Comparison of ENCODE assay signal across 8 mouse cellular contexts in the genomic region with DNA sequence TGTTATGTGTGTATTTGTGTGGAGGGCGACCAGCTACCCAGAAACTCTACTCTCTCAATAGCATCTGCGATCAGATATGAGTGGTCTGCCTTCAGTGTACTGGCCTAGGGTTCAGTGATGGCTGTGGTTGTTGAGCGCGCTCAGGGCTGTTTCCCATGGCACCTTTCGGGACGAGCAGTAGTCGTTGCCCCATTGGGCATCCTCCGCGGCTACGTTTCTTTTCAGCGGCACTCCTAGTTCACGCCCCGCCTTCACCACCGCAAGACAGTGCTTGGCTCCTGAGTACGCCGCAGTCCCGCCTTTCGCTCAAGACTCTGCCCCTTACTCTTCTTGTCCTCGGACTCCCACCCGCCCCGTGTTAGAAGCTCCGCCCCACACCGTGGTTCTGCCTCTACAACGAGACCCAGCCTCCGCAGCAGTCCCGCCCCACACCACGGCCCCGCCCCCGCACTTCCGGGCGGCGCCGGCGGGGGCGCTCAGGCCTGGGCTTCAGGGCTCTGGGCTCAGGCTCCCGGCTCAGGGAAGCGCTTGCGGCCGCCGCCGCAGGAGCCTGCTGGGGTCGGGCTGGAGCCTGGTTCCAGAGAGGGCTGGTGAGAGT. TPM values are rescaled to one million over a fixed set of nuclear protein-coding genes. Genes with fewer than 3 reads are reported as not detected.
A peak's percentile ranks its signal among the peaks of the same experiment; 100 is the strongest.
DNase-seq lines count a peak whose midpoint lies in the region; ATAC-seq and TF ChIP-seq lines count a peak whose summit lies in the region.

TSS of gene Axin1 (plus strand) at position 450 of the 598 bp plus-strand sequence.

- WGBS in forebrain, embryonic 13.5 days: under 1% methylated on average over 42 of the region's 42 CpGs
- under 1% methylated on average over 42 of the region's 42 CpGs for WGBS in large intestine, adult 2 months
- WGBS in liver, postnatal 0 days (ENCODE audit: insufficient replicate concordance): 2% methylated on average over 38 of the region's 42 CpGs
- WGBS in neural tube, embryonic 14.5 days: 2% methylated on average over 42 of the region's 42 CpGs

- TF ChIP-seq EP300 in ES-Bruce4 (IDR thresholded peaks at IDR 0.05; ENCODE audit: insufficient read depth, low read depth, low read length): 0 out of 2 replicates have a peak, but pooled peaks have one; percentile 8
- TF ChIP-seq EP300 in liver, postnatal 0 days (IDR thresholded peaks at IDR 0.05; ENCODE audit: low read depth): no peak

- H3K4me1 ChIP-seq in ES-Bruce4 (ENCODE audit: control insufficient read depth, insufficient read depth, low read length): no peaks in the 10 kb centered on the region
- peaks cover 31% of the 10 kb centered on the region for H3K4me1 ChIP-seq in forebrain, embryonic 13.5 days
- peaks cover 8% of the 10 kb centered on the region; the same call in 1 of the 2 replicates for H3K4me1 ChIP-seq in liver, postnatal 0 days (ENCODE audit: insufficient read depth)
- peaks cover 14% of the 10 kb centered on the region for H3K4me1 ChIP-seq in neural tube, embryonic 14.5 days (ENCODE audit: control insufficient read depth, insufficient read depth, low read length)

- intact Hi-C loops in heart, postnatal 10 days (cut with DNase I): loop anchor here (2.0 kb wide), 1 partner anchor 104 kb away; no protein-coding TSS in a partner anchor

- no peaks in the 10 kb centered on the region for H3K9me3 ChIP-seq in ES-Bruce4 (replicated peaks; ENCODE audit: control insufficient read depth, insufficient read depth, low read length, poor library complexity, severe bottlenecking)
- H3K9me3 ChIP-seq in forebrain, embryonic 13.5 days (replicated peaks): no peaks in the 10 kb centered on the region
- H3K9me3 ChIP-seq in liver, postnatal 0 days (ENCODE audit: low read length): no peaks in the 10 kb centered on the region
- no peaks in the 10 kb centered on the region for H3K9me3 ChIP-seq in neural tube, embryonic 14.5 days (ENCODE audit: control insufficient read depth, low read length)

- H3K36me3 ChIP-seq in ES-Bruce4 (ENCODE audit: control insufficient read depth, insufficient read depth, low read length, poor library complexity, severe bottlenecking): peaks cover 6% of the 10 kb centered on the region
- H3K36me3 ChIP-seq in forebrain, embryonic 13.5 days (ENCODE audit: poor library complexity, severe bottlenecking): peaks cover 15% of the 10 kb centered on the region
- H3K36me3 ChIP-seq in liver, postnatal 0 days (replicated peaks; ENCODE audit: insufficient read depth, low read length): peaks cover 9% of the 10 kb centered on the region
- 0 out of 2 replicates have a peak, but pooled peaks cover 3% of the 10 kb centered on the region for H3K36me3 ChIP-seq in neural tube, embryonic 14.5 days (ENCODE audit: control insufficient read depth, insufficient read depth, low read length)

- peak; percentile 92 for ATAC-seq in cerebellum, adult (ENCODE audit: insufficient number of reproducible peaks, low FRiP score, low TSS enrichment)
- ATAC-seq in forebrain, embryonic 13.5 days: peak; percentile 98
- peak; percentile 98 for ATAC-seq in liver, postnatal 0 days
- ATAC-seq in neural tube, embryonic 14.5 days (ENCODE audit: low read depth): peak; percentile 98

- H3K9ac ChIP-seq in ES-Bruce4 (ENCODE audit: low read depth, poor library complexity, severe bottlenecking): peak within 1 kb of the TSS; percentile 97
- H3K9ac ChIP-seq in forebrain, embryonic 13.5 days: peak within 1 kb of the TSS; percentile 98
- peak within 1 kb of the TSS; percentile 96 for H3K9ac ChIP-seq in liver, postnatal 0 days (replicated peaks)
- peak within 1 kb of the TSS; percentile 95 for H3K9ac ChIP-seq in neural tube, embryonic 14.5 days (replicated peaks; ENCODE audit: low read depth, low read length)

- peak within 1 kb of the TSS; percentile 97 for H3K4me3 ChIP-seq in ES-Bruce4 (ENCODE audit: low read depth, low read length)
- H3K4me3 ChIP-seq in forebrain, embryonic 13.5 days: peak within 1 kb of the TSS; percentile 94
- peak within 1 kb of the TSS; percentile 83 for H3K4me3 ChIP-seq in liver, postnatal 0 days (ENCODE audit: low read depth, low read length)
- H3K4me3 ChIP-seq in neural tube, embryonic 14.5 days (ENCODE audit: low read depth, low read length): peak within 1 kb of the TSS; percentile 85

- TF ChIP-seq CTCF in ES-Bruce4 (IDR thresholded peaks at IDR 0.05; ENCODE audit: low read depth, low read length): no peak
- peak; percentile 71 for TF ChIP-seq CTCF in liver, postnatal 0 days (IDR thresholded peaks at IDR 0.05; ENCODE audit: low read depth)

- no peaks in the 10 kb centered on the region for H3K27me3 ChIP-seq in ES-Bruce4 (ENCODE audit: control insufficient read depth, insufficient read depth, low read length, poor library complexity, severe bottlenecking)
- no peaks in the 10 kb centered on the region for H3K27me3 ChIP-seq in forebrain, embryonic 13.5 days
- no peaks in the 10 kb centered on the region for H3K27me3 ChIP-seq in liver, postnatal 0 days (ENCODE audit: insufficient read depth, low read length)
- H3K27me3 ChIP-seq in neural tube, embryonic 14.5 days (ENCODE audit: control insufficient read depth, insufficient read depth, low read length): no peaks in the 10 kb centered on the region

- peak; percentile 95 for DNase-seq in heart, postnatal 10 days
- peak; percentile 89 for DNase-seq in large intestine, adult 2 months (ENCODE audit: low read depth, low spot score)
- DNase-seq in liver, postnatal 0 days: peak; percentile 97
- peak; percentile 96 for DNase-seq in testis, postnatal 10 days (ENCODE audit: low spot score)

- peak; percentile 38 for TF ChIP-seq POLR2A in ES-Bruce4 (IDR thresholded peaks at IDR 0.05; ENCODE audit: insufficient read depth, low read length)

- H3K27ac ChIP-seq in ES-Bruce4 (ENCODE audit: insufficient read depth, low read length): peak within 1 kb of the TSS; percentile 18
- peak within 1 kb of the TSS; percentile 93 for H3K27ac ChIP-seq in forebrain, embryonic 13.5 days
- peak within 1 kb of the TSS; percentile 93 for H3K27ac ChIP-seq in liver, postnatal 0 days (ENCODE audit: low read depth)
- peak within 1 kb of the TSS; percentile 93 for H3K27ac ChIP-seq in neural tube, embryonic 14.5 days (ENCODE audit: low read depth, low read length)

- H3K4me2 ChIP-seq in forebrain, embryonic 13.5 days: peak within 1 kb of the TSS; percentile 89
- peak within 1 kb of the TSS; percentile 96 for H3K4me2 ChIP-seq in liver, postnatal 0 days (ENCODE audit: low read depth, low read length)
- peak within 1 kb of the TSS; percentile 79 for H3K4me2 ChIP-seq in neural tube, embryonic 14.5 days (ENCODE audit: low read depth, low read length)

RNA-seq across cellular contexts. Expression of gene Axin1, which starts in this region (rescaled TPM):
- polyA plus RNA-seq in ES-Bruce4 (2011; ENCODE audit: insufficient read depth, insufficient read length, low read depth, missing spikeins): 40.5 and 41.0 TPM in 2 replicates
- 9.3 and 12.1 TPM in 2 replicates for polyA plus RNA-seq in forebrain, embryonic 13.5 days (2015; fragmentation: Nextera tagmentation; extraction: Ambion mirVana)
- total RNA-seq in heart, postnatal 10 days (2021): 10 to 100 TPM; 20.6 to 24.1 TPM
- polyA plus RNA-seq in large intestine, adult 2 months (2012; rRNA removed): 16.4 and 17.6 TPM in 2 replicates
- polyA plus RNA-seq in liver, postnatal 0 days (2015; fragmentation: Nextera tagmentation; extraction: Ambion mirVana): 4.7 TPM in 2 replicates
- polyA plus RNA-seq in neural tube, embryonic 14.5 days (2014; fragmentation: Nextera tagmentation; extraction: Ambion mirVana): 7.1 and 7.7 TPM in 2 replicates

Comparison
In these comparisons a context has a peak if more than half of its experiments do, and no peak if none do; other contexts are left out.
1. Peak in every context shown above with its lines: DNase-seq, ATAC-seq, H3K4me3 ChIP-seq and H3K27ac ChIP-seq.
2. H3K27ac ChIP-seq: peak in every context shown above with its lines; median percentile 93 in forebrain, embryonic 13.5 days; 93 in liver, postnatal 0 days; 93 in neural tube, embryonic 14.5 days; 18 in ES-Bruce4.